Mouse (Mus musculus): ENCODE measurements at regions not wholly inside any gene's neighbourhood (a gene's known extent, or its start where the extent isn't known, plus 50 kb on each side); places are given as distances from the start of the nearest gene placed in this dataset.
"Not testable (repeated sequence)": the region's sequence is repeated elsewhere in the genome, so short reads cannot be mapped to it uniquely, and the experiment has no call there.

GRCm38 (mm10) chr13:5515552-5515951 lies 345.7 kb upstream of the Klf6 start:
- DNase-seq = no peak
- intact Hi-C loops (cut with DNase I) = no loop called here

GRCm38 (mm10) chr13:5516088-5516487 lies 345.2 kb upstream of the Klf6 start:
- DNase-seq = no peak
- intact Hi-C loops (cut with DNase I) = no loop called here

DNA sequence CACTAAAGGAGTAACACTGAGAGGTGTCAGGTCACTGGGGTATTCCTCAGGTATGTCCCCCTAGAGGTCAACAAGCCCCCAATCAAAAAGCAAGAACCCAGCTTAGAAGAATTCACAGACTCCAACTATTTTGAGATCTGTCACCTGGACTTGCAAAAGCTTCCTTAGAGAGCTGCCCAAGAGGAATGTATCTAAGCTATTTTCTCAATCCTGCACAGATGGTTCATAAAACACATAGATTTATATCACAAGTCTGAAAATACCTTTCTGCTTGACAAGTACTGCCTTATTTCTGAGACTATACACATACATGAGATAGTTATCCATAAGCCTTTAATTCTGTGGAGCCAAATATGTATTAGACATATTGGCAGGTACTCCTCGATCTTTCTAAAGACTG lies 342.1 kb upstream of the Klf6 start:
- no peak for DNase-seq
- intact Hi-C loops (cut with DNase I) = no loop called here

DNA sequence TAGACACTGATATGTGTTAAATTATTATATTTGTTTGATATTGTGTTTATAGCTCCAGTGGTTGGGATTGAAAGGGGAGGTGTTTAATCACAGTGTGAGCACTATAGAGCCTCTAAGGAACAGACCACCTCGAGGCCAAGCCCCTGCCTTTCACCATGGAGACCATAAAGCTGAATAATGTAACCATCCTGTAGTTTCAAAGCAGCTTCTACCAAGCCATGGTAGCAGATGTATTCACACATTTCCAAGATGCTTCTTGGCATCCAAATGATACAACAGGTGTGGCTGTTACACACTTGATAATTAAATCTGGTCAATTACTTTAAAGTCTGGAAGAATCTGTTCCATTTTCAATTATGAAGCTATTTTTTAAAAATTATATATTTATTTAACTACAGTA lies 341.7 kb upstream of the Klf6 start:
- intact Hi-C loops (cut with DNase I) = no loop called here
- no peak for DNase-seq

DNA sequence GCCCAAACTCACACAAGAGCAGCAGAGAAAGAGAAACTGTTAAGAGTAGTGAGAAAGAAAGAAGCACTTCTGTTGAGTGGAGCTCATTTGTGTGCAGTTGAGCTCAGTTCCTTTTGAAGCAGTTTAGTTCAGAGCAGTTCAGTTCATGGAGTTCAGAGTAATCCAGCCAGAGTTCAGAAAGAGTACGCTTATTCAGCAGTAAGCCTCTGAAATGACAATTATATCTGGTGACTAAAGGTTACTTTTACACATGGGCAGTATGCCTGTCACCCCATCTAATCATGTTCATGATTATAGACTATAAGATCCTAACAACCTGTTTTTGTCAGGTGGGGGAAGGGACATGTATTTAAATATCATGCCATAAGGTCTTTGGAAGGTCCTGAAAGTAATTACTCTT lies 333.9 kb upstream of the Klf6 start:
- intact Hi-C loops (cut with DNase I) = no loop called here
- DNase-seq = no peak

DNA sequence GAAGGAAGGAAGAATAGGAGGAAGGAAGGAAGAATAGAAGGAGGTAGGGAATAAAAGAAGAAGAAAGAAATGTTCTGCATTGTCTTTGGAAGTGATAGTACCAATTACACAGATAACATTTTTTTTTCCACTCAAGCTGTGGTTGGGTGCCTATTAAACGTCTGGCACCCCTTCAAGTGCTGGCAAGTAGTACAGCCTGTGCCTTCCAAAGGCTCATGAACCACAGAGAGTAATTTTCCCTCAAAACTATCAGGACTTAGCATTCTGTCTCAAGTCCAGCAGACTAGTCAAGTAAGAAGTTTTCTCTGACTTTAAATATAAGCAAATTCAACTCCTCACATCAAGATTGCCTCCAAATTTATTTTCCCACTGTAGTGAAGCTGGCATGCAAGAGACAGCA lies 321.0 kb upstream of the Klf6 start:
- intact Hi-C loops (cut with DNase I) = no loop called here
- DNase-seq = peak in 1 of 2 experiments; percentile 8

- intact Hi-C loops (cut with DNase I) = no loop called here
- no peak for DNase-seq
Observed at GRCm38 (mm10) chr13:5545521-5545920, 315.8 kb upstream of the Klf6 start.

DNA sequence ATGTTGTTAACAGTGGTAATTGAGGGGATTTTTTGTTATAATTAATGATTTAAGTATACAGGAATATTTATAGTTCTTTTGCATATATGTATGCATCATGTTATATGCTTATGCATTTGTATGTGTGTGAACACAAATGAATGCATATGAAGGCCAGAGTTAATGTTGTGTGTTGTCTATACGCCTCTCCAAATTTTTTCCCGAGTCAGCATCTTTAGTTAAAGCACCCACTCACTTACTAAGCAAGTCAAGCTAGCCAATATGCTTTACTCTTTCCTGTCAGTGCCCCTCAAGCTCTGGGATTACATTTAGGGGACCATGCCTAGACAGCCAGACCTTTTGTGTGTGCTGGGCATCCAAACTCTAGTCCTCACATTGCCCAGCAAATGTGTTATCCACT lies 315.3 kb upstream of the Klf6 start:
- DNase-seq = no peak
- intact Hi-C loops (cut with DNase I) = no loop called here

- intact Hi-C loops (cut with DNase I) = no loop called here
- DNase-seq = peak in 1 of 2 experiments; percentile 28
Observed at GRCm38 (mm10) chr13:5546937-5547336, 314.3 kb upstream of the Klf6 start.

DNA sequence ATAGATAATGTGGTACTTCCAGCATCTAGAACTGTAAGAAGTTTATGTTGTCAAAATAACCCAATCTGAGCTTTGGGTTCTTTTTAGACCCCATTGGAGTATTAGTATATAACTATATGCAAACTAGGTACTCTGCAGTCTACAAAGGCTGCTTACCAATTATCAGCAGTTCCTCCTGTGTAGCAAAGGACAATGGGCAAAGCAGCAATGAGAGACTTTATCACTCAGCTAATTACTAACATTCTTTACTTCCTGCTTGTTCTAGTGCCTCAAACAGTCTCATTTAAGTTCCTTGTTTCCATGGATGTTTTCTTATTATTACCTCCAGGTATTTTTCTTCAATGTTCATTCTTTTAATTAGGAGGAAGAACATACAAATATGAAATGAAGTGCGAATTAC lies 312.5 kb upstream of the Klf6 start:
- DNase-seq = no peak
- intact Hi-C loops (cut with DNase I) = no loop called here

- no peak for DNase-seq
- intact Hi-C loops (cut with DNase I) = no loop called here
Observed at GRCm38 (mm10) chr13:5549175-5549574, 312.1 kb upstream of the Klf6 start.

GRCm38 (mm10) chr13:5549747-5550146 lies 311.5 kb upstream of the Klf6 start:
- intact Hi-C loops (cut with DNase I) = no loop called here
- no peak for DNase-seq

DNA sequence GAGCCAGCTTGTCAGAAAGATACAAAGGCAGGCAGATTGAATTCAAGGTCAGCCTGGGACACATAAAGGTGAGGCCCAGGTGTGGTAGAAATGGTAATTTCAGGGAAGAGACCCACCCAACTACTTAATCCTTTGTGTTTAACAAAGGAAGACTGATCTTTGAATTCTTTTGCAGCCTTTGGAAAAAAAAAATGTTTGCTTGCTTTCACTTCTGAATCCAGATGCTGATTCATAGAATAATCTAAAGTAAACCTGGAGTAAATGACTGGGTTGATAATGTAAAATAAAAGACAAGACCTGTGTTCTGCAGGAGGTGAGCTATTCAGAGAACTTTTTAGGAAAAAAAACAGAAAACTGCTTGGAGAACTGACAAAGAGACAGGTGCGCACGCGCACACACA lies 310.9 kb upstream of the Klf6 start:
- intact Hi-C loops (cut with DNase I) = no loop called here
- DNase-seq = no peak

GRCm38 (mm10) chr13:5551131-5551530 lies 310.2 kb upstream of the Klf6 start:
- intact Hi-C loops (cut with DNase I) = no loop called here
- no peak for DNase-seq

GRCm38 (mm10) chr13:5553461-5553860 lies 307.8 kb upstream of the Klf6 start:
- DNase-seq = no peak
- intact Hi-C loops (cut with DNase I) = no loop called here

- DNase-seq = no peak
- intact Hi-C loops (cut with DNase I) = no loop called here
Observed at GRCm38 (mm10) chr13:5558095-5558494, 303.2 kb upstream of the Klf6 start.

- intact Hi-C loops (cut with DNase I) = no loop called here
- no peak for DNase-seq
Observed at GRCm38 (mm10) chr13:5566479-5566878, 294.8 kb upstream of the Klf6 start.

GRCm38 (mm10) chr13:5566896-5567295 lies 294.4 kb upstream of the Klf6 start:
- no peak for DNase-seq
- intact Hi-C loops (cut with DNase I) = no loop called here

DNA sequence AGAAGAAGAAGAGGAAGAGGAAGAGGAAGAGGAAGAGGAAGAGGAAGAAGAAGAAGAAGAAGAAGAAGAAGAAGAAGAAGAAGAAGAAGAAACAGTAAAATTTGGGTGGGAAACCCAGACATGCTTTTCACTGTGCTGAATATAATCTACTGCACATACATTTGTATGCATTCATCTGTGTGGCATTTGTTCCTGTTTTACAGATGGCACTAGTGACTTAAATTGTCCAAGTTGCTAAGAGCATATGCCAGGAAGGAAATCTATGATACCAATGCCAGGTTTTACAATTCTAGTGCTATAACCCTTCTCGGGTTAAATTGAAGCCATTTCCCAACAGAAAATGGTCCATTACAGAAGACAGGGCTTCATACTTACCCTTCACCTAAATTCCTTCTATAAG lies 291.7 kb upstream of the Klf6 start:
- intact Hi-C loops (cut with DNase I) = no loop called here
- DNase-seq = no peak

DNA sequence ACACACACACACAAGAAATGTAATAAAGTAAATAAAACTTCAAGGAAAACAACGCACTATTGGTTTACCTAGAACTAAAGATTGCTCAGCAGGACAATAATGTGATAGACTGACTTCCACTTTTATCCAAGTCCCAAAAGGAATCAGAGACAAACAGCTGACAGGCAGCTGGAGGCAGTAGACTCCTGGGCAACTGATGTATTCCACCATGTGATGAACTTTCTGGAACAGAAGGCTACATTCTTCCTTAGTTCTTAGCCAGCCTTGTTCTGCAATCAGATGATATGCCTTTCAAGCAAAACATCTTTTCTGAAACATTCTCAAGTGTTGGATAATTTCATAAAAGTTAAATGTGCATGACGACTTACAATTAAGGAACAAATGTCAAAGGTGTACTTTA lies 290.9 kb upstream of the Klf6 start:
- DNase-seq = peak in 1 of 2 experiments; percentile 3
- intact Hi-C loops (cut with DNase I) = no loop called here

DNA sequence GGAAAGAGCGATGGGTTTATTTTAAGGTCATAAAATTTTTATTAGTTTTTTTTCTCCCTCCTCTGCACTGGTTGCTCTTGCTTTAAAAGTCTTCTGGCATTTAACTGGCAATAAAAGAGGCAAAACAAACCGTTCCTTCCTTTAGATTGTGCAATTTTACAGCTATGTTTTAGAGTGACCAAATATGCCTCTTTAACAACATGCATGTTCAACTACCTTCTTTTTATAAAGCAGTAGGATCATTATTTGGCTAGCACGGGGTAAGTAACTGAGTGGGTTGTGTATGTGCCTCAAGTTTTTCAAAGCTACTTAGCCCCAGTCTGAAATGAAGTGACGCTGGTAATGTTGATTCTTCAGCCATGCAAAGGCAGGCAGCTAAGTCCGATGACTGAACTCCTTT lies 284.7 kb upstream of the Klf6 start:
- no peak for DNase-seq
- intact Hi-C loops (cut with DNase I) = no loop called here

DNA sequence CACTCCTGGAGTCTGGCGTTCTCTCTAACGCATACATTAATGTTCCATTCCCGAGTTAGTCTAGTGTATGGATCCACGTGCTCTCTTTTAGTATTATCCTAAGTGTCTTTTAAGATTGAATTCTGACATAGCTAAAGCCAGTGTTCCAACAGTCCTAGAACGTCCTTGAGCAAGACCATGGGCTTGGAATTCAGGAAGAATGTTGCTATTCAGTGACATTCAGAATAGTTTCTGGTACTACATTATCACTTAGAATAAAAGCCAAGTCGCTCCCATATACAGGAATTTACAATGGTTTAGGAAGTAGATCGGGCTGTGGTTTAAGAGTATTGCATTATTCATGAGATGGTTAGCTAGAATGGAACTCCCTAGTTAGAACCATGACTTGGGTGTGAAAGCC lies 277.6 kb upstream of the Klf6 start:
- DNase-seq; intact Hi-C loops (cut with DNase I): not testable (repeated sequence)

DNA sequence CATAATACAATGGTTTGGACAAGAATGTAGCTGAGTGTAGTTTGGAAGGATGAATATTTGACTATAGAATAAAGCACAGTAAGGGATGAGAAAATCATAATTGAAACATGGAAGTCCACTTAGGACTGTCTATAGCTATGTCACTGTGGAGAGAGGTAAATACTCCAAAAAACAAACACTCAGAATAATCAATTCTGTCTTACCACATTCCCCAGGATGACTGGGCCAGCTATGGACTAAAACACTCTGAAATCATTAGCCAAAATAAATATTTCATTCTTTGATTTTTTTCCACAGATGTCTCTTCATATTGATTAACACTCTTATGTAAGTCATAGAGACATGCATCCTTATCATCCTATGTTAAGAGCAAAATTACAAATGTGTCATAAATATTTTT lies 274.1 kb upstream of the Klf6 start:
- intact Hi-C loops (cut with DNase I) = no loop called here
- no peak for DNase-seq

GRCm38 (mm10) chr13:5591286-5591685 lies 270.0 kb upstream of the Klf6 start:
- intact Hi-C loops (cut with DNase I) = loop anchor here (5.0 kb wide), 1 partner anchor 819 kb away; no protein-coding TSS in a partner anchor
- no peak for DNase-seq
